Mouse (Mus musculus) urinary bladder, postnatal 14 days (tissue): ENCODE data around the gene Ttc21a.

Experiments
- DNase-seq: peaks from one replicate; pipeline ENCODE4 v3.0.0; 2021; ENCODE audit warnings: low spot score

The Ttc21a gene

DNA sequence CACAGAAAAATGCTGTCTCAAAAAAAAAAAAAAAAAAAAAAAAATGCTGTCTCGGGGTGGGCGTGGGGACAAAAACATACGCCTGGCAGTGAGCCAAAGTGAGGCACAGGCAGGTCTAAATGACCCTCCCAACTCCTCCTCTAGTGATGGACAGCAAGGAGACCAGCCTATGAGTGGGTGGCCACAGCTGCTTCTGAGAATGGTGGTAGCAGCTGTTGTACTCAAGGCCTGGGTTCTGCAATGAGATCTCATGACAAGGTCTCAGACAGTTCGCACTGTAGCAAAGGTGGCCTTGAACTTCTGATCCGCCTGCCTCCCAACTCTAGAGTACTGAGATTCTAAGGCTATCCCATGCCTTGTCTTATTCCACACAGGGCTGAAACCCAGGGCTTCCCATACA, 4.0 kb downstream of the Ttc21a start:
- DNase-seq, result no peak

DNA sequence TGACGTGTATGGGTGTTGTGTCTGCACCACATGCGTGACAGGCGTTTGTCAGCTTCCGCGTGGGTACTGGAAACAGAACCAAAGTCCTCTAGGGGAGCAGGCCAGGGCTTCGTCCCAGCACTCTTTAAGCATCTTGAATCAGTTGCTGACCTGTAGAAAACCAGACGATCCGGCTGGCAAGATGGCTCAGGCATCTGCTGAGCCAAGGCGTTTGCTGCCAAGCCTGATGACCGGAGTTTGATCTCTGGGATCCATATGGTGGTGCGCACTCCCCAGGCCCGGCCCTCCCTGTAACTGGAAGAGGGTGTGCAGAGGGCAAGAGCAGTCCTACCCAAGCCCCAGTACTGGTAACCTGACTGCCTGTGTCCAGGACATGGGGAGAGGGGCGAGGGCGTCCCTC, 4.5 kb downstream of the Ttc21a start:
- DNase-seq, result no peak

- no peak for DNase-seq
Measured at GRCm38 (mm10) chr9:119943326-119943725, 5.9 kb downstream of the Ttc21a start.

DNA sequence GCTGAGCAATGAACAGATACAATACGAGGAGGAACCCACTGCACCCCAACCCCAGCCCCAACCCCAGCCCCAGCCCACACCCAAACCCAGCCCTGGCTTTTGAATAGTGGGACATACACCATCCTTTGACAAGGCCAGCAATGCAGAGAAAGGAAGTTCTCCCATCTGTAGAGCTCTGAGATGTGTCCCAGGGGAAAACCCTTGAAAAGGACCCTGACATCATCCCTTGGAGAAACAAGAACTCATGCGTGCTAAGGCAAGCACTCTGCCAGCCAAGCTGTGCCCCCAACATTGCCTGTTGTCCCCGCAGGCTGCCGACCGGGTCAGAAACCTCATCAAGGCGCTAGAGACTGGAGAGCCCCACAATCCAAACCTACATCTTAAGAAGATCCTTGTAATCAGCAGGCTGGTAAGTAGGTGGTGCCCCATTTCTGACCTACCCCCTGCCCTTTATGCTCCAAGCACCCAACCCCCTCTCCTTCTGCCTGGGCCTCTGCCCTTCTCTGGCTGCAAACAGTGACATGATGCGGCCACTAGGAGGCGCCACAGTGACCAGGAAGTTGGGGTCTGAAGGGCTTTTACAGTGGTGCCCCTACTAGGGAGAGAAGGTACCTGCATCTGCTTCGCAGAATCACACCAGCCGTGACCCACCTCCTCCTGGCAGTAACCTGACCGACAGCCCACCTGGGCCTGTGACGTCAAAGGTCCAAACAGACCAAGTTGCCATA, 7.9 kb downstream of the Ttc21a start:
- no peak for DNase-seq

DNA sequence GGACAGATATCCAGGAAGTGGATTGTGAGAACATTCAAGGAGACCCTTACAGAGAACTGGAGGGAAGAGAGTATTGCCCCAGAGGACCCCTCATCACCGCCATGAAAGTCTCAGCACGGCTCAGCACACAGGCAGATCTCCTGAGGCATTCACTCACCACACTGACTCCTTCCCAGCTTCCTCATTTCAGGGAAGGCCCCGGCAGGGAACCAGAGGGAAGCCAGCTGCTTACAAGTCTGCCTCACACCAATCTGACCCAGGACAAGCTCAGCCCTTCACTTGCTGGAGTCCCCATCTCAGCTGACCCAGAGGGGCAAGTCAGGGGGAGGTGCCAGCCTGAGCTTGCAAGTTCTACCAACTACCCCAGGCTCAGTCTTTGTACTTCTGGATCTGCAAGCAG, 11.4 kb downstream of the Ttc21a start:
- DNase-seq, result no peak

- DNase-seq, result no peak
Measured at GRCm38 (mm10) chr9:119950434-119950833, 13.0 kb downstream of the Ttc21a start.

DNA sequence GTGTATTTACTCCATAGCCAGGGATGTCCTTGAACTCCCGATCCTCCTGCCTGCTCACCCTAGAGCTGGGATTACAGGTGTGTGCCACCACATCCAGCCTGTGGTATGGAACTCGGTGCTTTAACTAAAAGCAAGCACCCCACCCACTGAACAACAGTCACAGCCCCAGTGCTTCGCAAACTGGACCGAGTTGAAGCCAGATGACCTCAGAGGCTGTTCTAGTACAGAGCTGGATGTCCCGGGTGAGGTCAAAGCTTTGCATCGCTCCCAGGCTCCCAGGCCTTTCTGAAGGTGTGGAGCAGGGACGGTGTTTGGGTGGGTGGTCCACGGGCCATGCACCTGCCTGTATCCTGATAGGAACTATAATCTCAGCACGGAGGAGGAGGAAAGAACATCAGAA, 14.0 kb downstream of the Ttc21a start:
- DNase-seq, result no peak

GRCm38 (mm10) chr9:119958835-119959234, 21.4 kb downstream of the Ttc21a start:
- no peak for DNase-seq

DNA sequence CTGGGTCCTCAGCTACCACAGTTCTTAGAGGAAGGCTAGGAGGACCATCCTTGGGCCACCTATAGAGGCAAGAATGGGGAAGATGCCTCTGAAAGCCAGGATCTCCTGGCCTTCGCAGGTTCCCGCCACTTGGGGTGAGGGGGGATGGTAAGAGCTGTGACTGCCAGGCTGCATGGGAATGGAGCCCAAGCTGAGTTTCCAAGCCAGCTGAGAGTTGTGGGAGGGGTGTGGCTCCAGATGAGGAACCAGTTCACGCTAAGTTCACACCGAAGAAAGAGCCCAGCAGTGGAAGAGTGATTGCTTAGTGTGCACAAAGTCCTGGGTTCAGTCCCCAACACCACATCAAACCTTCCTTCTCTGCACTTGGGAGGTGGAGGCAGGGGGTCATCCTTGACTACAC, 24.8 kb downstream of the Ttc21a start:
- no peak for DNase-seq

DNA sequence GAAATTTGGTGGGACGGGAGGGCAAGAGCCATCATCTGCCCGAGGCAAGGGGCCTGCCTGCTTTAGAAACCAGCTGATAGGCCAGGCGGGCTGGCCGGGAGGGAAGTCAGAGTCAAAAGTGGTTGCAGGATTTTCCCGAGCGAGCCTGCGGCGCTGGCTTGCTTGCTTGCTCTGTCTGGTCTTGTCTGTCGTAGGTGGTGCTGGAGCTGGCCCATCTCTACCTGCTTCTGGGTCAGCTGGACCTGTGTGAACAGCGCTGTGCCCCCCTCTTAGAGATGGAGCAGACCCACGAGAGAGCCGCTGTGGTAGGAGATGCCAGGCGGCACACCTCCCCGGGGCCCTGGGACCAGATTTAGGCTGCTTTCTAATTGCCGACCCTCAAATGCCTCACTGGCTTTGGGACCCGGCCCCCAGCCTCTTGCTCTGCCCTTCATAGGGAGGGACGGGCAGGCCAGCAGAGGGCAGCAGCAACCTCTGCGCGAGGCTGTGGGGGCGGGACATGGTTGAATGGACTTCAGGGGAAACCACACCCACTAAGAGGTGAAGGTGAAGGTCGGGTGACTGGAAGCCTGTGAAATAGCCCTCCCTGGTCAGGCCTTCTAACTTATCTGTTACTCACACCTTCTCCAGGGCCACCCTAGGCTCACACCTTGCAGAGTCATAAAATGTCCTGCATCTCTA, 25.7 kb downstream of the Ttc21a start:
- DNase-seq, result peak; percentile 71

- DNase-seq, result no peak
Measured at GRCm38 (mm10) chr9:119964206-119964605, 26.8 kb downstream of the Ttc21a start.

DNA sequence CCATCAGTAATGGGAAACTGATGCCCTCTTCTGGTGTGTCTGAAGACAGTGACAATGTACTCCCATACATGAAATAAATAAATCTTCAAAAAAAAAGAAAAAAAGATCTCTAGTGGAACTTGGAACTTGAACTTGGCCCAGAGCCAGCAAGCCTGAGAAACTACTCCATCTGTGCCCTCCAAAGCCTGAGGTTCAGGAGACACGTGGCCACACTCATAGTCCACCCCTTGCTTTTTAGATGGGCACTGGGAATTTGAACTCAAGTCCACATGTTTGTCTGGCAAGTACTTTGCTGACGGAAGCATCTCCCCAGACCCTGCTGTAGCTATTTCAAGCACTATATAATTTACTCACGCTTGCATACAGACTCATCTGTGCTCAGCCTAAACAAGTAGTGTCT, 27.8 kb downstream of the Ttc21a start:
- no peak for DNase-seq

- DNase-seq, result no peak
Measured at GRCm38 (mm10) chr9:119966221-119966910, 29.0 kb downstream of the Ttc21a start.

- no peak for DNase-seq
Measured at GRCm38 (mm10) chr9:119969811-119970210, 32.4 kb downstream of the Ttc21a start.

- peak; percentile 76 for DNase-seq
Measured at GRCm38 (mm10) chr9:119970221-119970620, 32.8 kb downstream of the Ttc21a start.

GRCm38 (mm10) chr9:119970763-119971656, 33.6 kb downstream of the Ttc21a start:
- peak; percentile 77 for DNase-seq

DNA sequence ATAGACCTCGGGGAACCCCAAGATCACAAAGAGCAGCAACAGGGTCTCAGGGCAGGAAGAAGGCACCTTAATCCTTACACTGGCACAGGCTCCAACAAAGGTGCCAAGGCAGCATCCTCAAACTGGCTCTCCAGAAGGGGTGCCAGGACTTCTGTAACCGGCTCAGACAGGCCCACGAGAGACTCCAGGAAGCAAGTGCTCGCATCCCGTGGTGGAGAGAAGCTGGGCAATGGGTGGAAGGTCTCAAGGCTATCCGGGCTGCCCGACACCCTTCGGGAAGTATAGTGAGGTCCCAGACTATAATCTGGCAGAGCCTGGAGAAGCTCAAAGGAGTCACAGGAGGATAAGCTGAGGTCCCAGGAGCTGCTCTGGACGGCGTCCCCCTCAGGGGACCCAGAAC, 34.8 kb downstream of the Ttc21a start:
- DNase-seq, result no peak

DNA sequence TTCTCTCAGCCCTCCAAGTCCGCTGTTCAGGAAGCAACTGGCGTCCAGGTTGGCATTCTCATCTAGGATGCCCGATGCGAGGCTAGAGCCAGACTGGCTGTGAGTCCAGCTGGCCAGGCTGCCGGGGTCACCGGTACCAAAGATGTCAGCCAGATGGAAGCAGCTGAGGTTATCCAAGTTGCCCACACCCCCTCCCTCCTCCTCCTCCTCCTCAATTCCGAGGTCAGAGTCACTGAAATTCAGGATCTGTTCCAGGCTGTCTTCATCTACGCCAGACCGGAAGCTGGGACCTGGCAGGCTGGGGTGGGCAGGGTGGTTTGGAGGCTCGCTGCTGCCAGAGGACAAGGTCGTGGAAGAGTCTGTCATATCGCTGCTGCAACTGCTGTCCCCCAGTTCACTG, 35.2 kb downstream of the Ttc21a start:
- no peak for DNase-seq

GRCm38 (mm10) chr9:119973281-119973680, 35.9 kb downstream of the Ttc21a start:
- DNase-seq, result no peak

DNA sequence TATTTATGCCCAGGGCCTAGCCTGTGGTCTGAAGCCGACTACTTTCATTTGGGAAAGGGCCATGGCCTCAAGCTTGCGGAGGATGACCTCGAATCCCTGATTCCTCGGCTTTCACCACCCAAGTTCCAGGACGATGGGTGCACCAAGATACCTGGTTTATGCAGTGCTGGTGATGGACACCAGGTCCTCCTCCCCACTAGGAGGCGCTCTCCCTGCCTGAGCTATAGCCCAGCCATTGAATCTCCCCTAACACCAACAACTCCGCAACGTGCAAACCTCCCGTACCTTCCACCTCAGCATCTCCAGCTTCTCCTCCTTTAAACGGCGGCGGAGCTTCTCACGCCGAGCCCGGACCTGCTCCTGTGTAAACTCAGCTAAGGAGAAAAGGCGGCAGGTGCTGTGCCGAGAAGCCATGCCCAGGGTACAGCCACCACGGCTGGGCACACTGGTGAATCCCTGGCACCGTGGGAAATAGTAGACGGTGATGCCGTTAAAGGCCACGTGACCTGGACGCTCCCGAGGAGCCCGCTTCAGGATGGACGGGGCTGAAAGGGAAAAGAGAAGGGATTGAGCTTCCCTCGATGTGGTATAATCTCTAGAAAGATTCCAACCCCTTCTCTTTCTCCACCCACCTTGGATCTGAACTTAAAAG, 36.6 kb downstream of the Ttc21a start:
- DNase-seq, result no peak

- no peak for DNase-seq
Measured at GRCm38 (mm10) chr9:119974609-119975008, 37.2 kb downstream of the Ttc21a start.

DNA sequence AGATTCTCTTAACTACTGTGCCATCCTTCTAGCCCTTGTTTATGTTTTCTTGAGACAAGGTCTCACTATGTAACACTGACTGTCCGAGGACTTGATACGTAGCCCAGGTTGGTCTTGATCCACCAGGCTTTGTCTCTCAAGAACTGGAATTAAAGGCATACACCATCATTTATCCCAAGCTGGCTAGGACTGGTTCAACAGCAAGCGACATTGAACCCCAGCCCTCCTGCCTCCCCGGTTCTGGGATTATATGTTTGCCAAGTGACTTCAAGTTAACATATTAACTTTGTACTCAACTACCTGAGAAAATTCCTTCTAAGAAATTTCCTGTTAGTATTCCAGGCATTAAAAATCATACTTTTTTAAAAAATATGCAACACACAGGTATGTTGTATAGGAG, 37.9 kb downstream of the Ttc21a start:
- DNase-seq, result no peak
